Mouse (Mus musculus) CD4-positive, CD25-positive, alpha-beta regulatory T cell, adult 4 months (primary cell): ENCODE measurements around the gene Klf16. TPM values are rescaled to one million over a fixed set of nuclear protein-coding genes. Genes with fewer than 3 reads are reported as not detected.

Source experiments
- ATAC-seq: one replicate; pipeline ENCODE4 v1.8.0; 2017
- polyA plus RNA-seq, 2 experiments: library from polyadenylated mRNA; unstranded; fragments of 100-300 nt; shearing (Covaris generic); gene quantifications; one replicate each; pipeline ENCODE4 v1.2.1; 2017

Klf16 gene
- polyA plus RNA-seq, 2 experiments from 2014 or later = 7.2 to 10.0 TPM

DNA sequence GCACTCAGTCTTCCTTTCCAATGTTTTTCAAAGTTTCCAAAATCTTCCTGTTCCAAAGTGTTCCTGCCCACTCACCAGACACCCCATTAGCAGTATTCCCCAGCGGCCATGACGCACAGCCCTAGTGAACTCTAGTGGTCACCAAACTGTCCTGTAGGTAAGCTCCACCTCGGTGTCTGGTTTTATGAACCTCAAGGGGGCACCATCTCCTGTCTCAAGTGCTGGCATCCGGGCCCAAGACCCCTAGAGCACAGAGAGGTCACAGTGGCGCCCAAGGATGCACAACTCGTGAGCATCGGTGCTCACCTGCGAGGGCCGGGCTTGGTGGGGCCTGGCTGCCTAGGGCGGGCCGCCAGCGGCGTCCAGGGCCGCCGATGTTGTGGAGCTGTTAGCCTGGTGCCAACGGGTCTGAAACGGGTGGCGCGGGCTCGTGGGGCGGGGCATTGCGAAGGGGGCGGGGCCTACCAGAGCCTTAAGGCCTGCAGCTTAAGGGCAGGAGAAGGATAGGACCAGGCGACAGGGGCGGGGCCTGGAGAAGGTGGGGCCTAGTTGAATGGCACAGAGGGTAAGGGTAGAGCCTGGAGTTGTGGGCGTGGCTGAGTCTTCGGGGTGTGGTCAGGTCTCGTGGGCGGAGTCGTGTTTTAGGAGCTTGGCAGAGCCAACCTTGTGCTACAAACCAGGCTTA lies 38.3 kb downstream of the Klf16 start, which contains the start of gene Atp8b3:
Gene Atp8b3 (minus strand): TSS at position 415 of the 685 bp plus-strand sequence.
- ATAC-seq = peak; percentile 62

DNA sequence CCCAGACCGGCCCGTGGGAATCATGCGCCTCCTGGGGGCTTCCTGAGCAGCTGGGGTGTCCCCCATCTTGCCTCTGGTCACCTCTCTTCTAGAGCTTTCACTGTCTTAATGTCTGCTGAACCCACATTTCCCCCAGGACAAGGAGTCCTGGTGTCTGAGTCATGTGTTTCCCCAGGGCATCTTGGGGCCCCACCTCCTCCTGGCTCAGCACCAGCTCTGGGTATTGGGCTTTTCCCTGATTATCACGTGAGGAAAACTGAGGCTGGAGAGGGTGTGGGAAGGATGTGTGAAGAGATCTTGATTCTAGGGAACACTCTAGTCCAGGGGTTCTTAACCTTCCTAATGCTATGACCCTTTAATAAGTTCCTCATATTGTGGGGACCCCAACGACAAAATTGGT lies 38.9 kb downstream of the Klf16 start:
- no peak for ATAC-seq

DNA sequence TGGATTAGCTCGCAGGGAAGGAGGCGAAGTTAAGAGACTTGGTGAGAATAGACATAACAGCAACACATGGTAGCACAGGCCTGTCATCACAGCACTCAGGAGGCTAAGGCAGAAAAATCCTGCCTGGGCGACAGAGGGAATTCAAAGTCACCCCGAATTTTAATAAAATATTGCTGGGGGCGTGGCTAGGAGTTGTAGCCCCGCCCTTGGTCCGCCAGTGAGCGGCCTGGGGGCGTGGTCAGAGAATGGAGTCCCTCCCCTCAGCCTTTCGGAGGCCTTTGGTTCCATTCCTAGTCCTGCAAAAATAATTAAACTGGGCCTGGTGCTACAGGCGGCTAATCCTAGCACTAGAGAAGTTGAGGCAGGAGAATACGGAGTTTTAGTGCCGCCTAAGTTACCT lies 41.4 kb downstream of the Klf16 start:
- no peak for ATAC-seq

- no peak for ATAC-seq
Measured at GRCm38 (mm10) chr10:80535071-80535470, 42.0 kb downstream of the Klf16 start.

DNA sequence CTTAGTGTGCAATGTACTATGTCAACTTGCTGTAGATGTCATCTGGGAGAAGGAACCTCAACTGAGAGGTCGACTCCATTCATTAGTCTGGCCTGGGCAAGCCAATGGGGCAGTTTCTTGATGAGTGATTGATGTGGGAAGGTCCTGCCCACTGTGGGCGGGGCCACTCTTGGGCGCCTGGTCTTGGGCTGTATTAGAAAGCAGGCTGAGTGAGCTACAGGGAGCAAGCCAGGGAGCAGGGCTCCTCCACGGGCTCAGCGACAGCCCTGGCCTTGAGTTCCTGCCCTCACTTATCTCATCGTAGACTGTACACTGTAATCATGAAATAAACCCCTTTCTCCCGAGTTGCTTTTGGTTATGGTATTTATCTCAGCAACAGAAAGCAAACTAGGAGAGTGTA lies 43.4 kb downstream of the Klf16 start:
- no peak for ATAC-seq

GRCm38 (mm10) chr10:80532783-80533182 lies 44.3 kb downstream of the Klf16 start:
- no peak for ATAC-seq

DNA sequence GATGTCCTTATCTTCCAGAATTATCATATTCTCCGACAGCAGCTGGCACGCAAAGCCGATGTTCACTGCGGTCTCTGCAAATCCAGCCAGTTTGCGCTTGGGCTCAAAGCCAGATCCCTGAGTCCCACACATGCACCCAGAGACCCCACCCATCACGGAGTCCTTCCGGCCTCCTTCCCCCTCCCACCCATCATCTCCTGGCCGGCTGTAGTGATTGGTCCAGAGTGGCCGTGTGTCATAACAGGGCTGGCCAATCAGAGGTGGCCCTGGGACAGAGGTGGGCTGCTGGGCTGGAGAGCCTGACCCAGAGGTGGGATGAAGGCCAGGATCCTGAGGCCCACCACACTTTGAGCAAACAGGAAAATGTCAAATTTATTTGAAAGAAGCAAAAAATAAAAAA lies 50.9 kb downstream of the Klf16 start:
- ATAC-seq = no peak

DNA sequence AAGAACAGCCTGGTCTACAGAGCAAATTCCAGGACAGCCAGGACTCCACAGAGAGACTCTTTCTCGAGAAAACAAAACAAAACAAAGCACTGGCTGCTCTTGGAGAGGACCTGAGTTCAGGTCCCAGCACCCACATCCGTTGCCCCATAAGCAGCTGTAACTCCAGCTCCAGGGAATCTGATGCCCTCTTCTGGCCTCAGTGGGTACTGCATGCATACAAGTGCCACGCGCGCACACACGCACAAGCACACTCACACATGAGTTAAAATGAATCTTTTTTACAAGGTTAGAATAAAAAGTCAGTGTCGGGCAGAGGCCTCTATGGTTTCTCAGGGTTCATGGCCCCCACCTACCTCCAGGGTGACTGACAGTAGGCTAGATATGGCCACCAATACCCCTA lies 53.8 kb downstream of the Klf16 start:
- ATAC-seq = no peak

DNA sequence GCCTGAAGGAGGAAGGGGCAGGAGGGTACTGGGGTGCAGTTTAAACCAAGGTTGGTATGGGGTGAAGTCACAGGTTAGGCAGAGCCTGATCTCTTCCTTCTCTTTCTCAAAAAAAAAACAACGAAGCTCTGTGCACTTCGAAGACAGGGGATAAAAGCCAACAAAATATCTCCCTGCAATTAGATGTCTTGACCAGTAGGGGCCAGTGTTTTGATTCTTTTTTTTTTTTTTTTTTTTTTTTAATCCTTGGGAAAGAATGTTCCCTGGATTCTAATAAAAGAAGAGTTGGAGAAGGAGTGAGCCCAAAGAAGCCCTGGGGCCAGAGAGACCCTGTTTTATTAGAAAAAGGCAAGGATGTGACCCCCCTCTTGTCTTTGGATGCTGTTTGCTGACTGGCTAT lies 57.8 kb downstream of the Klf16 start:
- no peak for ATAC-seq

Other genes starting within 250 kb of the Klf16 start
- gene Pcsk4, start 247.8 kb downstream of the Klf16 start, polyA plus RNA-seq = 10 to 100 TPM; 11.9 to 12.3 TPM
- under 1 TPM in 1 of 2 experiments, not detected in 1; 0.51 TPM for gene Reep6, start 247.4 kb downstream of the Klf16 start, polyA plus RNA-seq
- not detected for gene Adamtsl5, start 228.9 kb downstream of the Klf16 start, polyA plus RNA-seq
- not detected for gene Plk5, start 220.9 kb downstream of the Klf16 start, polyA plus RNA-seq
- gene Mex3d, start 189.7 kb downstream of the Klf16 start, polyA plus RNA-seq = 1 to 10 TPM in 1 of 2 experiments, not detected in 1; 1.3 TPM
- gene Mbd3, start 177.8 kb downstream of the Klf16 start, polyA plus RNA-seq = 10 to 100 TPM; 26.7 to 27.2 TPM
- gene Uqcr11, start 170.5 kb downstream of the Klf16 start, polyA plus RNA-seq = 100 to 1,000 TPM; 268 to 337 TPM
- 1 to 10 TPM; 7.5 to 8.5 TPM for gene Tcf3, start 143.7 kb downstream of the Klf16 start, polyA plus RNA-seq
- not detected for gene Onecut3, start 82.5 kb downstream of the Klf16 start, polyA plus RNA-seq
- gene Atp8b3, start 38.2 kb downstream of the Klf16 start, polyA plus RNA-seq = not detected
- 10 to 100 TPM; 13.6 to 16.4 TPM for gene Rexo1, start 15.8 kb downstream of the Klf16 start, polyA plus RNA-seq
- 1 to 10 TPM; 2.3 to 9.7 TPM for gene Abhd17a, start 13.0 kb upstream of the Klf16 start, polyA plus RNA-seq
- gene Scamp4, start 25.6 kb upstream of the Klf16 start, polyA plus RNA-seq = 100 to 1,000 TPM in 1 of 2 experiments, 10 to 100 TPM in 1; 98.1 to 145 TPM
- 1 to 10 TPM; 1.7 to 3.6 TPM for gene Adat3, start 25.6 kb upstream of the Klf16 start, polyA plus RNA-seq
- gene Gm49322, start 28.7 kb upstream of the Klf16 start, polyA plus RNA-seq = 10 to 100 TPM; 11.1 to 13.6 TPM
- 10 to 100 TPM in 1 of 2 experiments, 1 to 10 TPM in 1; 6.9 to 12.8 TPM for gene Csnk1g2, start 45.5 kb upstream of the Klf16 start, polyA plus RNA-seq
- gene Btbd2, start 79.8 kb upstream of the Klf16 start, polyA plus RNA-seq = 1 to 10 TPM; 7.2 to 7.3 TPM
- gene Mknk2, start 100.8 kb upstream of the Klf16 start, polyA plus RNA-seq = 10 to 100 TPM; 37.3 to 51.7 TPM
- gene Mob3a, start 124.7 kb upstream of the Klf16 start, polyA plus RNA-seq = 100 to 1,000 TPM; 265 to 359 TPM
- 100 to 1,000 TPM in 1 of 2 experiments, 10 to 100 TPM in 1; 89.2 to 116 TPM for gene Izumo4, start 124.9 kb upstream of the Klf16 start, polyA plus RNA-seq
- gene Ap3d1, start 164.9 kb upstream of the Klf16 start, polyA plus RNA-seq = 10 to 100 TPM; 26.7 to 29.1 TPM
- gene Dot1l, start 177.9 kb upstream of the Klf16 start, polyA plus RNA-seq = 10 to 100 TPM; 13.4 to 15.5 TPM
- gene Sf3a2, start 220.9 kb upstream of the Klf16 start, polyA plus RNA-seq = 10 to 100 TPM; 12.3 to 13.2 TPM
- gene Plekhj1, start 221.3 kb upstream of the Klf16 start, polyA plus RNA-seq = 100 to 1,000 TPM; 106 to 120 TPM
- not detected for gene Amh, start 227.9 kb upstream of the Klf16 start, polyA plus RNA-seq
- not detected for gene Jsrp1, start 236.2 kb upstream of the Klf16 start, polyA plus RNA-seq
- gene Oaz1, start 249.3 kb upstream of the Klf16 start, polyA plus RNA-seq = 1,000 to 10,000 TPM; 1,727 to 2,219 TPM